Mouse (Mus musculus) C2C12 (cell line): ENCODE data around the gene Arid3b.

Source experiments
- CEBPB ChIP-seq: IDR thresholded peaks from one replicate; pipeline ENCODE4 v1.6.1; 2011; ENCODE audit warnings: low read depth, mild to moderate bottlenecking, control low read depth, moderate library complexity
- CTCF ChIP-seq: IDR thresholded peaks from one replicate; pipeline ENCODE4 v1.5.1; 2011; ENCODE audit not compliant: control insufficient read depth, insufficient read depth, insufficient read length
- FOSL1 ChIP-seq: IDR thresholded peaks from one replicate; pipeline ENCODE4 v1.8.0; 2011; ENCODE audit warnings: mild to moderate bottlenecking, low read length; ENCODE audit not compliant: poor library complexity, insufficient read depth, severe bottlenecking
- MAX ChIP-seq: IDR thresholded peaks from one replicate; pipeline ENCODE4 v1.6.1; 2011; ENCODE audit warnings: mild to moderate bottlenecking, control low read depth
- MYOD1 ChIP-seq: IDR thresholded peaks from one replicate; pipeline ENCODE4 v1.6.1; 2011; ENCODE audit warnings: low read depth; ENCODE audit not compliant: control insufficient read depth, insufficient read length
- MYOG ChIP-seq: IDR thresholded peaks from one replicate; pipeline ENCODE4 v1.6.1; 2011; ENCODE audit not compliant: control insufficient read depth, insufficient read length; ENCODE audit errors: extremely low read depth
- USF1 ChIP-seq: IDR thresholded peaks from one replicate; pipeline ENCODE4 v1.6.1; 2011; ENCODE audit warnings: low read depth, mild to moderate bottlenecking, control low read depth, moderate library complexity

- TF ChIP-seq CTCF (no peak), USF1 (no peak), MAX (no peak), MYOG (no peak), CEBPB (no peak), MYOD1 (no peak), FOSL1 (no peak)
Observed at GRCm38 (mm10) chr9:57874134-57874533, 37.5 kb upstream of the Arid3b start.
